Mouse (Mus musculus) lung, embryonic 16.5 days (tissue): ENCODE data around the gene P2rx5. TPM values are rescaled to one million over a fixed set of nuclear protein-coding genes. Genes with fewer than 3 reads are reported as not detected.

ENCODE experiments used
- ATAC-seq: fragments of 200-750 bp; cut with Nextera tagmentation; 2 replicates; pipeline ENCODE4 v1.8.0; 2017; ENCODE audit warnings: low read depth, mild to moderate bottlenecking, moderate library complexity
- H3K27ac ChIP-seq: fragments of 300-500 bp; sonication (generic); 2 replicates; pipeline ENCODE4 v1.5.1; 2014; ENCODE audit warnings: mild to moderate bottlenecking, control low read depth, low read length
- H3K27me3 ChIP-seq: fragments of 300-500 bp; sonication (generic); 2 replicates; pipeline ENCODE4 v1.6.1; 2014; ENCODE audit warnings: low read depth, low read length, mixed read lengths; ENCODE audit not compliant: control insufficient read depth, insufficient read depth
- H3K36me3 ChIP-seq: fragments of 300-500 bp; sonication (generic); 2 replicates; pipeline ENCODE4 v1.6.1; 2014; ENCODE audit warnings: low read length; ENCODE audit not compliant: control insufficient read depth, insufficient read depth
- H3K4me1 ChIP-seq: fragments of 300-500 bp; sonication (generic); replicated peaks from 2 replicates; pipeline ENCODE4 v1.6.1; 2014; ENCODE audit warnings: low read length, mixed read lengths; ENCODE audit not compliant: control insufficient read depth, insufficient read depth
- H3K4me2 ChIP-seq: fragments of 300-500 bp; sonication (generic); 2 replicates; pipeline ENCODE4 v1.6.1; 2014; ENCODE audit warnings: low read depth, low read length, control low read depth
- H3K4me3 ChIP-seq: fragments of 300-500 bp; sonication (generic); 2 replicates; pipeline ENCODE4 v1.5.1; 2014; ENCODE audit warnings: mild to moderate bottlenecking, low read length, control low read depth
- H3K9ac ChIP-seq: fragments of 300-500 bp; sonication (generic); 2 replicates; pipeline ENCODE4 v1.6.1; 2014; ENCODE audit warnings: low read length, control low read depth
- H3K9me3 ChIP-seq: fragments of 300-500 bp; sonication (generic); 2 replicates; pipeline ENCODE4 v1.6.1; 2016; ENCODE audit warnings: low read length; ENCODE audit not compliant: control insufficient read depth
- WGBS: fragments of 180-500 bp; shearing (Covaris S2); extraction: QIAGEN DNeasy Blood & Tissue Kit; methylation state at CpG from one replicate; pipeline ENCODE4 v1.1.7; 2014; 5-methylcytosine and 5-hydroxymethylcytosine counted together
- polyA plus RNA-seq: library from polyadenylated mRNA; unstranded; fragments of >200 nt; fragmentation: Nextera tagmentation; extraction: Ambion mirVana; gene quantifications from 2 replicates; pipeline ENCODE4 v1.2.1, GENCODE M21; 2015

Gene P2rx5
- polyA plus RNA-seq, 1 experiment from 2014 or later: 0.18 TPM

- Histone ChIP-seq H3K27me3 (no peaks in the 10 kb centered on the region), H3K9ac (no peak overlapping the region), H3K4me2 (no peak overlapping the region), H3K4me1 (peaks cover 19% of the 10 kb centered on the region), H3K36me3 (no peaks in the 10 kb centered on the region), H3K27ac (no peak overlapping the region), H3K4me3 (no peak overlapping the region), H3K9me3 (no peaks in the 10 kb centered on the region)
- 69% methylated on average over 6 of the region's 6 CpGs for WGBS
- ATAC-seq: no peak
Observed at GRCm38 (mm10) chr11:73168576-73168975, 8.4 kb downstream of the P2rx5 start.

GRCm38 (mm10) chr11:73169231-73169630 is 9.0 kb downstream of the P2rx5 start:
- Histone ChIP-seq H3K9me3 (no peaks in the 10 kb centered on the region), H3K4me2 (no peak overlapping the region), H3K27me3 (no peaks in the 10 kb centered on the region), H3K9ac (no peak overlapping the region), H3K27ac (no peak overlapping the region), H3K36me3 (0 out of 2 replicates have a peak, but pooled peaks cover 2% of the 10 kb centered on the region), H3K4me1 (peaks cover 19% of the 10 kb centered on the region), H3K4me3 (no peak overlapping the region)
- no peak for ATAC-seq
- 43% methylated on average over 4 of the region's 4 CpGs for WGBS

GRCm38 (mm10) chr11:73172186-73172585 is 12.0 kb downstream of the P2rx5 start:
- H3K27ac ChIP-seq: peak overlapping the region; percentile 81
- 0 out of 2 replicates have a peak, but pooled peaks cover 5% of the 10 kb centered on the region for H3K36me3 ChIP-seq
- H3K9me3 ChIP-seq: no peaks in the 10 kb centered on the region
- peak; percentile 16; the same call in 1 of the 2 replicates for ATAC-seq
- H3K4me2 ChIP-seq: peak overlapping the region; percentile 21; the same call in 1 of the 2 replicates
- 20% methylated on average over 5 of the region's 5 CpGs for WGBS
- H3K27me3 ChIP-seq: no peaks in the 10 kb centered on the region
- H3K4me3 ChIP-seq: no peak overlapping the region
- no peak overlapping the region for H3K9ac ChIP-seq
- H3K4me1 ChIP-seq: peaks cover 33% of the 10 kb centered on the region

- 24% methylated on average over 8 of the region's 8 CpGs for WGBS
- no peaks in the 10 kb centered on the region for H3K27me3 ChIP-seq
Observed at GRCm38 (mm10) chr11:73175612-73176011, 15.4 kb downstream of the P2rx5 start.

GRCm38 (mm10) chr11:73176186-73176585 is 16.0 kb downstream of the P2rx5 start:
- peak overlapping the region; percentile 95 for H3K9ac ChIP-seq
- H3K27me3 ChIP-seq: no peaks in the 10 kb centered on the region
- H3K36me3 ChIP-seq: peaks cover 8% of the 10 kb centered on the region; the same call in 1 of the 2 replicates
- no peaks in the 10 kb centered on the region for H3K9me3 ChIP-seq
- WGBS: under 1% methylated on average over 15 of the region's 15 CpGs
- H3K4me2 ChIP-seq: peak overlapping the region; percentile 73
- peaks cover 40% of the 10 kb centered on the region for H3K4me1 ChIP-seq
- peak overlapping the region; percentile 83 for H3K4me3 ChIP-seq
- no peak for ATAC-seq
- H3K27ac ChIP-seq: peak overlapping the region; percentile 87

More at GRCm38 (mm10) chr11:73175612-73176011, 15.4 kb downstream of the P2rx5 start:
- H3K4me2 ChIP-seq: peak overlapping the region; percentile 73
- peak overlapping the region; percentile 87 for H3K27ac ChIP-seq
- H3K36me3 ChIP-seq: peaks cover 5% of the 10 kb centered on the region; the same call in 1 of the 2 replicates
- peaks cover 40% of the 10 kb centered on the region for H3K4me1 ChIP-seq
- peak overlapping the region; percentile 95 for H3K9ac ChIP-seq
- no peak for ATAC-seq
- H3K4me3 ChIP-seq: peak overlapping the region; percentile 83
- no peaks in the 10 kb centered on the region for H3K9me3 ChIP-seq

GRCm38 (mm10) chr11:73176608-73177508 is 16.6 kb downstream of the P2rx5 start, which contains the start of the genes Emc6 and Tax1bp3:
TSS of gene Emc6 (minus strand) at chr11:73177037.
TSS of gene Tax1bp3 (plus strand) at chr11:73177083.
- H3K36me3 ChIP-seq: peaks cover 8% of the 10 kb centered on the region; the same call in 1 of the 2 replicates
- H3K4me2 ChIP-seq: peak within 1 kb of the TSS; percentile 77
- peaks cover 34% of the 10 kb centered on the region for H3K4me1 ChIP-seq
- peak; percentile 98 for ATAC-seq
- WGBS: under 1% methylated on average over 75 of the region's 81 CpGs
- no peaks in the 10 kb centered on the region for H3K27me3 ChIP-seq
- peak within 1 kb of the TSS; percentile 83 for H3K4me3 ChIP-seq
- H3K9ac ChIP-seq: peak within 1 kb of the TSS; percentile 95
- H3K9me3 ChIP-seq: no peaks in the 10 kb centered on the region
- H3K27ac ChIP-seq: peak within 1 kb of the TSS; percentile 99

GRCm38 (mm10) chr11:73177509-73177875 is 17.3 kb downstream of the P2rx5 start:
- Histone ChIP-seq H3K9ac (peak overlapping the region; percentile 88), H3K4me1 (peaks cover 27% of the 10 kb centered on the region), H3K27me3 (no peaks in the 10 kb centered on the region), H3K4me3 (peak overlapping the region; percentile 83), H3K36me3 (peaks cover 12% of the 10 kb centered on the region; the same call in 1 of the 2 replicates), H3K27ac (peak overlapping the region; percentile 99), H3K9me3 (no peaks in the 10 kb centered on the region), H3K4me2 (peak overlapping the region; percentile 77)
- peak; percentile 91 for ATAC-seq
- under 1% methylated on average over 28 of the region's 28 CpGs for WGBS

- no peak for ATAC-seq
- H3K4me3 ChIP-seq: peak overlapping the region; percentile 83
- peak overlapping the region; percentile 99 for H3K27ac ChIP-seq
- H3K27me3 ChIP-seq: no peaks in the 10 kb centered on the region
- peaks cover 12% of the 10 kb centered on the region; the same call in 1 of the 2 replicates for H3K36me3 ChIP-seq
- WGBS: 2% methylated on average over 2 of the region's 2 CpGs
- peaks cover 24% of the 10 kb centered on the region for H3K4me1 ChIP-seq
- H3K4me2 ChIP-seq: peak overlapping the region; percentile 77
- H3K9ac ChIP-seq: peak overlapping the region; percentile 88
- no peaks in the 10 kb centered on the region for H3K9me3 ChIP-seq
Observed at GRCm38 (mm10) chr11:73177895-73178294, 17.7 kb downstream of the P2rx5 start.
